ENCODE assay signal across 28 mouse cellular contexts in the genomic region with DNA sequence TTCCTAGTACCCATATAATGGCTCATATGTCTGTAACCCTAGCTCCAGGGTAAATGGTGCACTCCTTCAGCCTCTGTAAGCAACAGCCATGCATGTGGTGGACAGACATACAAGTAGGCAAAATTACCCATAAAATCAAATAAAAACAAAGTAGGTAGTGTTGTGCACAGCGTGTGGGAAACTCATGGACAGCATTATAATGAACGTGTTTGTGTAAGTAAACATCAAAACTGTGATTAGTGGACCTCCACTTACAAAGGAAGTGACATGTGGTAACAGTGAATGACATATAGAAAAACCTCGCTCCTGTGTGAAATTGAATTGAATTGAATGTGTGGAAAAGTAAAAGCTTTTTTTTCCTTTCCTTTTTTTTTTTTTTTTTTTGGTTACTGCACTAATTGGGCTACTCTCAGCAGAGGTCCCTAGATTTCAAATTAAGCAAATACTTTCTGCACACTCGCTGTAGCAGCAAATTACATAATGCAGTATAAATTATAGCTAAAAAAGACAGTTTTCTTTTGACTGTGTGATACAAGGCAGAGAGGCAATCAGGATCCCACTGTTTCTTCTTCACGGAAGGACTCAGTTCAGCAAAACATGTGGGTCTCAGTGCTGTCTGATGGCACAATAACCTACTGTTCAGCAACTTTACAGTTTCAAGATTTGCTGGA.
DNase-seq lines count a peak whose midpoint lies in the region; ATAC-seq and TF ChIP-seq lines count a peak whose summit lies in the region.
"Had no signal": no experiment of that assay in that cellular context is flagged by ENCODE, and none has a peak within 500 bp of the region (broad histone marks: within the 10 kb centered on the region; RNA-seq: fewer than 3 reads in every experiment).

No protein-coding gene starts in this region.

- H3K9me3 ChIP-seq in forebrain, embryonic 14.5 days (replicated peaks; ENCODE audit: control insufficient read depth, low read length), result no peaks in the 10 kb centered on the region
- H3K9me3 ChIP-seq in forebrain, postnatal 0 days (ENCODE audit: low read length), result no peaks in the 10 kb centered on the region
- H3K9me3 ChIP-seq: G1E; heart, embryonic 12.5 days; heart, embryonic 15.5 days had no signal

- WGBS in forebrain, embryonic 14.5 days, result 5% methylated on average over 5 of the region's 5 CpGs
- WGBS in forebrain, postnatal 0 days, result 10% methylated on average over 5 of the region's 5 CpGs
- 65% methylated on average over 5 of the region's 5 CpGs for WGBS in kidney, adult 2 months

- H3K36me3 ChIP-seq in forebrain, embryonic 14.5 days (ENCODE audit: control insufficient read depth, insufficient read depth, low read length), result no peaks in the 10 kb centered on the region
- H3K36me3 ChIP-seq in forebrain, postnatal 0 days (ENCODE audit: insufficient read depth), result no peaks in the 10 kb centered on the region
- no peaks in the 10 kb centered on the region for H3K36me3 ChIP-seq in kidney, adult 2 months (ENCODE audit: control insufficient read depth, insufficient read depth, low read length)
- H3K36me3 ChIP-seq: G1E; heart, embryonic 12.5 days; heart, embryonic 15.5 days had no signal

- peaks cover 5% of the 10 kb centered on the region; the same call in 1 of the 2 replicates for H3K4me1 ChIP-seq in forebrain, embryonic 14.5 days (ENCODE audit: control insufficient read depth, insufficient read depth, low read length)
- no peaks in the 10 kb centered on the region for H3K4me1 ChIP-seq in forebrain, postnatal 0 days (ENCODE audit: insufficient read depth)
- no peaks in the 10 kb centered on the region for H3K4me1 ChIP-seq in kidney, adult 2 months (ENCODE audit: control insufficient read depth, insufficient read depth, low read length)
- H3K4me1 ChIP-seq: heart, embryonic 12.5 days; heart, embryonic 15.5 days had no signal

- ATAC-seq in frontal cortex, adult (ENCODE audit: low TSS enrichment), result peak; percentile 57; the same call in 1 of the 2 replicates
- ATAC-seq in forebrain, embryonic 14.5 days, result peak; percentile 88
- peak; percentile 29; the same call in 1 of the 2 replicates for ATAC-seq in forebrain, postnatal 0 days
- ATAC-seq: hindbrain, postnatal 0 days; inflammation-experienced regulatory T-cells, adult 6 months; intestine, embryonic 16.5 days; Patski had no signal

- TF ChIP-seq CTCF in brain, embryonic 14.5 days (IDR thresholded peaks at IDR 0.05; ENCODE audit: borderline replicate concordance, extremely low read depth, insufficient read depth, insufficient read length), result no peak
- TF ChIP-seq CTCF in forebrain, postnatal 0 days (IDR thresholded peaks at IDR 0.05; ENCODE audit: low read depth), result no peak
- TF ChIP-seq CTCF in kidney, adult 2 months (conservative IDR thresholded peaks at IDR 0.05; ENCODE audit: insufficient read depth, insufficient read length, low read depth, low read length), result no peak

- H3K4me3 ChIP-seq in forebrain, embryonic 14.5 days (ENCODE audit: low read depth, low read length), result no peak overlapping the region
- no peak overlapping the region for H3K4me3 ChIP-seq in forebrain, postnatal 0 days (ENCODE audit: low read depth, low read length)
- no peak overlapping the region for H3K4me3 ChIP-seq in kidney, adult 2 months (ENCODE audit: insufficient read depth, low read depth, low read length)
- H3K4me3 ChIP-seq: heart, embryonic 12.5 days; heart, embryonic 15.5 days had no signal

- no peak overlapping the region for H3K9ac ChIP-seq in forebrain, embryonic 14.5 days (ENCODE audit: low read length)
- no peak overlapping the region for H3K9ac ChIP-seq in forebrain, postnatal 0 days
- H3K9ac ChIP-seq: heart, embryonic 12.5 days; heart, embryonic 15.5 days; hindbrain, embryonic 14.5 days had no signal

- no peak overlapping the region for H3K27ac ChIP-seq in forebrain, embryonic 14.5 days (ENCODE audit: low read depth, low read length)
- H3K27ac ChIP-seq in forebrain, postnatal 0 days (ENCODE audit: low read depth, low read length), result no peak overlapping the region
- H3K27ac ChIP-seq in kidney, adult 2 months (ENCODE audit: insufficient read depth, low read depth, low read length), result no peak overlapping the region
- H3K27ac ChIP-seq: heart, embryonic 15.5 days; hindbrain, embryonic 14.5 days; hindbrain, postnatal 0 days had no signal

- H3K4me2 ChIP-seq in forebrain, embryonic 14.5 days (ENCODE audit: low read length), result no peak overlapping the region
- no peak overlapping the region for H3K4me2 ChIP-seq in forebrain, postnatal 0 days (ENCODE audit: low read depth)
- H3K4me2 ChIP-seq: heart, embryonic 12.5 days; heart, embryonic 15.5 days; hindbrain, embryonic 14.5 days had no signal

- no peak for DNase-seq in frontal cortex, adult 2 months (ENCODE audit: extremely low spot score in 1 of 2, low spot score in 1 of 2)
- peak; percentile 83 for DNase-seq in brain, embryonic 14.5 days (ENCODE audit: low read depth)
- DNase-seq in forebrain, embryonic 14.5 days (ENCODE audit: low spot score), result peak; percentile 71
- DNase-seq in forebrain, postnatal 0 days, result no peak
- no peak for DNase-seq in lung, adult 18-20 months
- DNase-seq in kidney, adult 2 months, result no peak
- DNase-seq in lung, postnatal 14 days, result no peak
- DNase-seq: adrenal gland, postnatal 10 days; adrenal gland, postnatal 36 days; B cell, adult 2 months; cerebellum, adult 11-12 months; cerebellum, adult 9-10 months; cerebellum, postnatal 14 days; gastrocnemius, postnatal 25 days; heart, adult 18-20 months; heart, postnatal 14 days; heart, postnatal 4 days; kidney, adult 18-20 months had no signal

- TF ChIP-seq POLR2A in brain, embryonic 14.5 days (IDR thresholded peaks at IDR 0.05; ENCODE audit: borderline replicate concordance, extremely low read depth, insufficient read depth, insufficient read length, poor library complexity, severe bottlenecking), result no peak
- no peak for TF ChIP-seq POLR2A in kidney, adult 2 months (IDR thresholded peaks at IDR 0.05; ENCODE audit: low read depth, low read length)

- H3K27me3 ChIP-seq in forebrain, embryonic 14.5 days (replicated peaks; ENCODE audit: control insufficient read depth, insufficient read depth, low read length), result no peaks in the 10 kb centered on the region
- no peaks in the 10 kb centered on the region for H3K27me3 ChIP-seq in forebrain, postnatal 0 days (ENCODE audit: insufficient read depth, low read length)
- H3K27me3 ChIP-seq in kidney, adult 2 months (replicated peaks; ENCODE audit: control insufficient read depth, insufficient read depth, low read length), result no peaks in the 10 kb centered on the region
- H3K27me3 ChIP-seq: CH12.LX; heart, embryonic 12.5 days; heart, embryonic 15.5 days; Patski had no signal

Comparison
In these comparisons a context has a peak if more than half of its experiments do, and no peak if none do; other contexts are left out.
1. DNase-seq: peak in brain, embryonic 14.5 days (single experiment) and forebrain, embryonic 14.5 days (single experiment); none in frontal cortex, adult 2 months (0 of 2), forebrain, postnatal 0 days (single experiment), lung, adult 18-20 months (0 of 2), kidney, adult 2 months (single experiment) and lung, postnatal 14 days (single experiment).
2. ATAC-seq: peak in every context shown above with its lines; median percentile 88 in forebrain, embryonic 14.5 days; 57 in frontal cortex, adult; 29 in forebrain, postnatal 0 days.